Mouse (Mus musculus) megakaryocyte, embryonic 14.5 days (primary cell): Measurements from ENCODE around the gene Tmem139. TPM values are rescaled to one million over a fixed set of nuclear protein-coding genes. Genes with fewer than 3 reads are reported as not detected.
A peak's percentile ranks its signal among the peaks of the same experiment; 100 is the strongest.

ENCODE experiments used
- H3K27me3 ChIP-seq: replicated peaks from 2 replicates; pipeline ENCODE3; 2012; ENCODE audit warnings: inconsistent platforms
- H3K36me3 ChIP-seq: replicated peaks from 2 replicates; pipeline ENCODE3; 2012; ENCODE audit warnings: low read length, inconsistent platforms, mixed read lengths
- H3K4me1 ChIP-seq: 2 replicates; pipeline ENCODE4 v1.6.1; 2012; ENCODE audit warnings: inconsistent platforms
- H3K4me3 ChIP-seq: replicated peaks from 2 replicates; pipeline ENCODE3; 2012; ENCODE audit warnings: moderate library complexity, mild to moderate bottlenecking, inconsistent platforms
- H3K9me3 ChIP-seq: 2 replicates; pipeline ENCODE4 v1.6.1; 2012; ENCODE audit warnings: inconsistent platforms
- FLI1 ChIP-seq: IDR thresholded peaks from 2 replicates; pipeline ENCODE4 v1.6.1; 2012; ENCODE audit warnings: low read length, inconsistent platforms, mixed read lengths
- GATA1 ChIP-seq: IDR thresholded peaks from 3 replicates; pipeline ENCODE4 v1.6.1; 2012; ENCODE audit warnings: mixed read lengths, low read length, inconsistent platforms, borderline replicate concordance
- polyA plus RNA-seq: library from polyadenylated mRNA; stranded (reverse); fragments of >175 nt; gene quantifications from 2 replicates; pipeline ENCODE4 v1.2.3, GENCODE M21; 2012; ENCODE audit warnings: low replicate concordance; ENCODE audit not compliant: insufficient read depth

Tmem139 gene
- not detected in 2 replicates for polyA plus RNA-seq

DNA sequence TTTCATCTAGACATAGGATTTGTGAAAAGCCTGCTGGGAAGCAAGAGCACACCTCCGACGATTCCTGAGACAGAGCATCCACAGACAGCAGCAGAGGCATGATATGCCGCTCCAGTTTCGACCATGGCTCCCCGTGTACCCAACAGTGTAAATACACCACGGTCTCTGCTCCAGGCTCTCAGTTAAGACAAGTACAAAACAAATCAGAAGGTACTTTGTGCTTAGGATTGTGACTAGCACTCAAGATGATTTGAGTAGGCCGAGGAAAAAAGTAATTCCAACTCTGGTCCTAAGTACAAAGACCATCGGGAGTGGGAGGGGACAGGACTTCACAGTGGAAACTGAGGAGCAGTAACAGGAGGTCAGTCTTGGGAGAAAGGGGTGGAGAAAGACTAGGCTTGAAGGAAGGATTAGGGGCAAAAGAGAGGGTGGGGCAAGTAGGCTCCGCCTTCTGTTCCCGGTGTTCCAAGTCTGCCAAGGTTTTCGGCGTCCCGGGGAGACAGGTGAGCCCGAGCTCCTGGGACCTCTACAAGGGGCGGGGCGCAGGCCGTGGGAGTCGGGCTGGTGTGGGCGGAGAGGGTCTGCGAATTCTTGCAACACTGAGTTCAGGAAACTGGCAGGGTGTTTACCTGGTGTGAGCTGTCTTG, at the start of gene Tmem139:
Gene Tmem139 (plus strand): TSS at position 447 of the 647 bp plus-strand sequence.
- Histone ChIP-seq H3K4me3 (no peak within 1 kb of the TSS), H3K9me3 (no peaks in the 10 kb centered on the region), H3K36me3 (no peaks in the 10 kb centered on the region), H3K4me1 (peaks cover 34% of the 10 kb centered on the region), H3K27me3 (peaks cover 2% of the 10 kb centered on the region)
- TF ChIP-seq FLI1 (no peak), GATA1 (no peak)

DNA sequence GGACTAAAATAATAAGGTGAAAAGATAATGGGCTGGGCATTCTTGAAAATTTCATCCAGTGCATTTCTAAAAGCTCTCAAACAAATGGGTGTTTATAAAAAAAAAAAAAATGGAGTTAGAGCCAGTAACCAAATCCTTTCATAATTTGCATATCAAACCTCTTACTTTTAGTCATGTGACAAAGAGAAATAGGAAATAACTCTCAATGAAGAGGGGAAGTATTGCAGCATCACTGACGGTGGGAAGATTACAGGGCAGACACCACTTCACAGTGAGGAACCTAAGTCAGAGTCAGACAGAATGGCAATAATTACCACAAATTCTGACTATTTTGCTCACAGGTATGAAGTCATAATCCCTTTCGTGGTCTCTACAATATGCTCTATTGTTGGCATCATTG, 46.7 kb upstream of the Tmem139 start, which contains the start of gene Tas2r144:
Gene Tas2r144 (plus strand): TSS at position 301 of the 400 bp plus-strand sequence.
- Histone ChIP-seq H3K27me3 (peaks cover 7% of the 10 kb centered on the region), H3K4me1 (peaks cover 3% of the 10 kb centered on the region; the same call in 1 of the 2 replicates), H3K9me3 (no peaks in the 10 kb centered on the region), H3K4me3 (no peak within 1 kb of the TSS), H3K36me3 (no peaks in the 10 kb centered on the region)
- TF ChIP-seq GATA1, result no peak
- TF ChIP-seq FLI1, result no peak

DNA sequence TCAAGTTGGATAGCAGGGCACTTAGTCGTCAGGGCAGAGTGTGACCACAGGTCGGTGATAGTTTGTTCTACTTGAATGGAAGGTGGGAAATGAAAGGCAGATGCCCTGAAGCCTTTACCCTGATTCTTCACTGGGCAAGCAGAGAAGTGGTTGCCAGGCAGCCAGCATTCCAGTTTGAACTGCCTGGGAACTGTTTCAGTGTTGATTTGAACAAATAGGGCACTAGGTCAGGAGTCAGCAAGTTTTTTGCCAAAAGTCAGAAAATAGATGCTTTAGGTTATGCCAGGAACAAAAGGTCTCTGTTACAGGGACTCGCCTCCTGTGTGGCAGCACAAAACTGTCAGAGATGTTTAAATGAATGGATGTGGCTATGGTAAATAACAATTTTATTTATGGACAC, 39.5 kb upstream of the Tmem139 start:
- Histone ChIP-seq H3K4me3 (no peak overlapping the region), H3K4me1 (peaks cover 8% of the 10 kb centered on the region), H3K9me3 (no peaks in the 10 kb centered on the region), H3K36me3 (no peaks in the 10 kb centered on the region), H3K27me3 (peaks cover 12% of the 10 kb centered on the region)
- TF ChIP-seq GATA1 (no peak), FLI1 (no peak)

DNA sequence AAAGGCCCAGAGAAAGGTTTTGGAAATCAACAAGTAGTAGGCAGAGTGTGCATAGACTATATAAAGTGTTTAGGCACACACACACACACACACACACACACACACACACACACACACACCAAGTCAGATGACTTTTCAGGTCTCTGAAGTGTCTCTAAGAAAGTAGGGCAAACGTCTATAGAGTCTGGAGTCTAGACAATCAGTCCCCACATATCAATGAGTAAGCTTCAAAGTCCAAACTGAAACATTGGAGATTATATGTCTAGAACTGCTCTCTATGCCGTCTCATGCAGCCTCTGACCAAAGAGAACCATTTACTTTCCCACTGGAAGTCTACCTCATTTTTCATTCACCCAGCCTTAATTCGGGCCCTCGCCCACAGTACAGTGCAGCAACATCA, 36.7 kb upstream of the Tmem139 start:
- TF ChIP-seq FLI1 (no peak), GATA1 (no peak)
- peaks cover 12% of the 10 kb centered on the region for H3K27me3 ChIP-seq
- H3K4me3 ChIP-seq, result no peak overlapping the region
- H3K36me3 ChIP-seq, result no peaks in the 10 kb centered on the region
- no peaks in the 10 kb centered on the region for H3K9me3 ChIP-seq
- peaks cover 12% of the 10 kb centered on the region for H3K4me1 ChIP-seq

DNA sequence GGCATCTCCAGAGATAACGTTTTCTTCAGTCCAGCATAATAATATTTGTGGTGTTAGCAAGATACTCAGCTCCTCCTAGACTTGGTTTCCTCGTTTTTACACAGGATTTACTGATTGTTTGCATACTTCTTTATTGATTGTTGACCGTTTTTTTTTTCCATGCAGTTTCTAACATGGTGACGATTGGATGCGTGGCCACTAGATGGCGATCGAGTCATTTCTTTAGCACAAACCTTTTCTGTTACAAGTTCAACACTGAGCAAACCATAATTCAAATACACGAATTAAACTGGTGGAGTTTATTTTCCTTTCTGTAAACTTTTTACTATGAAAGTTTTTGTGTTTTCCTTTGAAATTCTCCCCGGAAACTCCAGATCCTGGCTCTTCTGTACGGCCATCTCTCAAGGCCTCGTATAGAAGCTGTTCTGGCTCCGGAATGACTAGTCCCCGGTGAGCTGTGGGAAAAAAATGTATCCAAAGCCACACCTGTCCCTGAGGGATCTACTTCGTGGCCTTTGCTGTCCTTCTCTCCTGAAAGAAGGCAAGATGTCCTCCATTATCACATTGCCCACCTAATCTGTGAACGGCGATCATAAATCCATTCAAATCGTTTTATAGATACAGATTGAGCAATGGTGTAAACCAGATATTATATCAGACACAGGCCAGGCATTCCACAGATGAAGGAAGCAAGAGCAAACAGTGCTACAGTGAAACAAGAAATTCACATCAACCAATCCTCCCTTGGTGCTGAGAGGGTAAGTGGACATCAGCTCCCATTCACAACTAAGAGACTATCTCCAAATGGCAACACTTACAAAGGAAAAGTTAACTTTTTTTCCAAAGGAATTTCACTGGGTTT, 34.3 kb upstream of the Tmem139 start:
- Histone ChIP-seq H3K9me3 (no peaks in the 10 kb centered on the region), H3K27me3 (peaks cover 5% of the 10 kb centered on the region), H3K4me1 (peaks cover 16% of the 10 kb centered on the region), H3K4me3 (peak overlapping the region; percentile 29), H3K36me3 (no peaks in the 10 kb centered on the region)
- TF ChIP-seq GATA1 (no peak), FLI1 (no peak)

DNA sequence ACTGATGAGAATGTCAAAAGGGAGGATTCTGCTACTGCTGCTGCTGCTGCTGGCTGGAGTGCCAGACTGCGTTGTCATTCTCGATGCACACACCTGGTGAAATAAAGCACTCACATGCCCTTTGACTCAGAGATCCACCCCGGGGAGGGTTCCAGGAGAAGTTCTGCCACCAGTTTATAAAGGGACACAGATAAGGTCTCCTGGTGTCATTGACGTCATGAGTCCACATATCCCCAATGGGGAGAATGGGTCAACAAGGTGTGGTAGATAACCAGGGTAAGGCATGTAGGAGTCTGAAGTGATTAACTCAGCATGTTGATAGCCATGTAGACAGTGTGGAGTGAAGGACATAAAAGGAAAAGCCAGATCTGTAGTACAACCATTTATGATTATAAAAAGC, 32.2 kb upstream of the Tmem139 start:
- Histone ChIP-seq H3K9me3 (no peaks in the 10 kb centered on the region), H3K4me3 (no peak overlapping the region), H3K27me3 (no peaks in the 10 kb centered on the region), H3K36me3 (no peaks in the 10 kb centered on the region), H3K4me1 (peaks cover 16% of the 10 kb centered on the region)
- TF ChIP-seq GATA1 (no peak), FLI1 (no peak)

DNA sequence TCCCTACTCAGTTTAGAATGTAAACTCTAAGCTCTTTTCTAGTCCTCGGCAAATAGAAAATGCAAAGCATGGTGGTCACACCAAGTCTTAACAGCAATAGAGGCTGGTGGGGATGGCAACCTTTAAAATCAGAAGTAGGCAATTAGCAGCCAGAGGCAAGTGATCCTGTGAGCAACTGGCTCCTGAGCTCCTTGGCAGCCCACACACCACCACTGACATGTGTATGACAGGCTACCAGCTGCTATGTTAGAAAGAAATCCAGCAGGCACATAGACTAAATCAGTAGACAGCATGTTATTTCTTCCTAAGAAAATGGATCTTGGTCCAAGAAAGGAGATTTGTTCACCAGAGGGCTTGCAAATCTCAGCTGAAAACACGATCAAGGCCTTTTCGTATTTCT, 30.6 kb upstream of the Tmem139 start:
- no peak for TF ChIP-seq GATA1
- no peak for TF ChIP-seq FLI1
- H3K4me3 ChIP-seq, result no peak overlapping the region
- H3K27me3 ChIP-seq, result peaks cover 1% of the 10 kb centered on the region
- no peaks in the 10 kb centered on the region for H3K9me3 ChIP-seq
- peaks cover 16% of the 10 kb centered on the region for H3K4me1 ChIP-seq
- no peaks in the 10 kb centered on the region for H3K36me3 ChIP-seq

DNA sequence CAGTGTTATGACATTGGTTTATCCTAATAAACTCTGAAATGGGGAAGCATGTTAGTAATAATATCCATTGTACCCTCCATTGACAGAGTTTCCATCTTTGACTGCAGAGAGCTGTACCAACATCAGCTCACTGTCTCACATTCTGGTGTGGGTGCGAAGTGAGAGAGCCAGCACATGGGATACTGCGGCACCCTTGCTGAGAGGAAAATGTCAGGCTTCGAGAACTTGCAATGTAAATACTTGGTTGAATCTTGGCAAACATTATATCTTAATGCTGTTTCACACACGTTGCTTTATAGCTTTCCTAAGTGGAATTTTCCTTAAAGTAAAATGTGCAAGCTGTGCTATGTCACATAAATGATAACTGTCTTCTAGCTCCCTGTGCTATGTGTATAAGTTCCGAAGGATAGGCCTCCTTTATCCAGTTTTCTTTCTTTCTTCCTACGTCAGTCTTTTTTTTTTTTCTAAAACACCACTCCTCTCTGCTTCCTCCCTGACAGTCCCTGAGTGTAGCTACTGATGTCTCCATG, 24.4 kb upstream of the Tmem139 start:
- Histone ChIP-seq H3K4me3 (no peak overlapping the region), H3K4me1 (no peaks in the 10 kb centered on the region), H3K36me3 (no peaks in the 10 kb centered on the region), H3K9me3 (no peaks in the 10 kb centered on the region), H3K27me3 (peaks cover 3% of the 10 kb centered on the region)
- TF ChIP-seq FLI1 (no peak), GATA1 (no peak)

DNA sequence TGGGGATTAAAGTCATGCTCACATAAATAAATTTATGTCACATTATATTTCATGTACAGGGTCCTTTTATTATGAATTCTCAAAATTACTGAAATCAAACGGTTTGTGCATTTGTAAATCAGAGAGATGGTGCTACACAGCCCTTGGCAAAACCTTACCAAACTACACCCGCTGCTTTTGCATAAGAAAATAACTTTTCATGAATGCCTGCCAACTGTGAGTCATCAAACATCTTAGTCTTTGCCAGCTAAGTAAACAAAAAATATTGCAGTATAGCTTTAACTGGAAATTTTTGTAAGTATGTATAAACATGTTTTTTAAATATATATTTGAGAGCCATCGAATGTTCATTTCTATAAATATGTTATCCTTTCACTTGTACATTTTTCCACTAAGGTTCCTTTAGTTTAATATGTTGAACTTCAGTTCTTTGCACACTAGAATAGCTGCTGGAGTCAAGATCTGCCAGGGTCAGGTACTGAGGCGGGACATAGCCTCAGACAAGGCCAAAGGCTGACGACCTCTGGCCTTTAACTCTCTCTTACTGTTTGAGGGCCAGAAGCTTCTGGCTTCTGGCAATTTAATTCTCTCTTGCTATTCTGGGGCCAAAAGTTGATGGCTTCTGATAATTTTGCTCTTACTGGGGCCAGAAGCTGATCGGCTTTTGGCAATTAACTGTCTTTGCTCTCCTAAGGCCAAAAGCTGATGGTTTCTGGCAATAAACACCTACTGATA, 20.3 kb upstream of the Tmem139 start:
- H3K36me3 ChIP-seq, result no peaks in the 10 kb centered on the region
- no peaks in the 10 kb centered on the region for H3K9me3 ChIP-seq
- H3K4me1 ChIP-seq, result peaks cover 10% of the 10 kb centered on the region
- no peaks in the 10 kb centered on the region for H3K27me3 ChIP-seq
- no peak overlapping the region for H3K4me3 ChIP-seq
- TF ChIP-seq FLI1 (no peak), GATA1 (no peak)
